ENCODE assay signal across 19 mouse cellular contexts in the genomic region with DNA sequence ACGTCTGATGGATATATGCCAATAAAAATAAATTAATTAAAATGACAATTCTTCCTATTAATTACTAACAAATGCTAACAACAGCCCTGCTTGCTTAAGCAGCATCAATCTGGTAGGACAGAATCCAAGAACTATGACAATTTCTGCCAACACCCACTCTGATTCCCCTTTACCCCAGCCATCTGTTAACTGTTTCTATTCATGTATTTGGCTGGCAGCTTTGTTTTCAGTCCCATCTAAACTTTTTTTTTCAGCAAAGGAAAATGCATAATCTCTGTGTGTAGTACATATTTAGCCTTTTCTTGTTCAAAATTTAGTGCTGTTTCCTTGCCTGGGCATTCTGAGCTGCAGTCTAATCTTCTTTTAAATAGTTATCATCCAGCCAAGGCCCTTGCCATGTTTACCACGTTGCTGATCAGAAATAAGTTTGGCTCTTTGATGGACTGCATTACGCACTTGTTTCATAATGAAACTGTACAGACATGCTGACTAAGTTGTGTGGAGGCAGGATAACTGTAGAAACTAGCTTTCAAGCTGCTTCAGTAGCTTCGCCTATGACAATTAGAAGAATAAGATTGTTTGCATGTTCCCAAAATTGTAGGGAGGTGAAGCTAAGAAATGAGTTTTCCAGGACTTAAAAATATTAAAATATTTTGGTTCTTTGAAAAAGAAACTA.
DNase-seq lines count a peak whose midpoint lies in the region; TF ChIP-seq lines count a peak whose summit lies in the region.
"Had no signal": no experiment of that assay in that cellular context is flagged by ENCODE, and none has a peak within 500 bp of the region (broad histone marks: within the 10 kb centered on the region; RNA-seq: fewer than 3 reads in every experiment).

No protein-coding gene starts in this region.

- H3K4me3 ChIP-seq in layer of hippocampus, adult 2 months = no peak overlapping the region
- H3K4me3 ChIP-seq: embryonic facial prominence, embryonic 15.5 days; heart, adult 2 months; heart, embryonic 15.5 days; midbrain, embryonic 13.5 days had no signal

- no peak overlapping the region; the same call in 1 of the 2 replicates for H3K27ac ChIP-seq in layer of hippocampus, adult 2 months
- H3K27ac ChIP-seq: embryonic facial prominence, embryonic 15.5 days; heart, adult 2 months; heart, embryonic 15.5 days; midbrain, embryonic 13.5 days had no signal

- DNase-seq in frontal cortex, postnatal 36 days (ENCODE audit: low spot score in 2 of 2) = peak; percentile 1 to 11
- DNase-seq in frontal cortex, postnatal 14 days (ENCODE audit: low spot score in 2 of 2) = no peak
- peak; percentile 18 to 20 for DNase-seq in right cerebral cortex, postnatal 10 days (ENCODE audit: low spot score in 2 of 2)
- DNase-seq in right cerebral cortex, postnatal 4 days = no peak
- DNase-seq in layer of hippocampus, adult 2 months (ENCODE audit: low spot score in 2 of 2) = peak; percentile 10 to 25
- DNase-seq in adrenal gland, postnatal 14 days = no peak
- DNase-seq in spleen, postnatal 14 days (ENCODE audit: low spot score in 2 of 2) = no peak
- DNase-seq: adrenal gland, adult 8-10 months; cerebellum, adult 11 months; cerebellum, postnatal 36 days; gastrocnemius, postnatal 25 days; heart, adult 2 months; kidney, adult 11 months; lung, adult 18-20 months; lung, postnatal 14 days; thymus, postnatal 14 days had no signal

- no peak for TF ChIP-seq CTCF in layer of hippocampus, adult 2 months (conservative IDR thresholded peaks at IDR 0.05)

Comparison
In these comparisons a context has a peak if more than half of its experiments do, and no peak if none do; other contexts are left out.
1. DNase-seq: peak in frontal cortex, postnatal 36 days (2 of 2), right cerebral cortex, postnatal 10 days (2 of 2) and layer of hippocampus, adult 2 months (2 of 2); none in frontal cortex, postnatal 14 days (0 of 2), right cerebral cortex, postnatal 4 days (single experiment), adrenal gland, postnatal 14 days (single experiment) and spleen, postnatal 14 days (0 of 2).